Mouse (Mus musculus): ENCODE data around the gene Abi2. TPM values are rescaled to one million over a fixed set of nuclear protein-coding genes. Genes with fewer than 3 reads are reported as not detected.

Abi2 gene
- polyA plus RNA-seq, 1 experiment, result 4.5 TPM

GRCm38 (mm10) chr1:60409928-60410817 is 754 bp downstream of the Abi2 start:
- WGBS, result 2% methylated on average over 54 of the region's 54 CpGs
- DNase-seq, result peak; percentile 39

GRCm38 (mm10) chr1:60416724-60417123 is 7.3 kb downstream of the Abi2 start:
- Histone ChIP-seq H3K36me3 (ENCODE audit: control insufficient read depth, insufficient read depth, low read length) (no peaks in the 10 kb centered on the region), H3K4me3 (ENCODE audit: control insufficient read depth, insufficient read depth, low read length) (no peak overlapping the region), H3K27ac (ENCODE audit: control insufficient read depth, insufficient read depth, low read length) (no peak overlapping the region), H3K27me3 (ENCODE audit: control insufficient read depth, insufficient read depth, low read length) (no peaks in the 10 kb centered on the region), H3K4me1 (replicated peaks; ENCODE audit: control insufficient read depth, insufficient read depth, low read length) (no peaks in the 10 kb centered on the region)
- TF ChIP-seq POLR2A (IDR thresholded peaks at IDR 0.05; ENCODE audit: control insufficient read depth, extremely low read depth, insufficient read depth, low read length, poor library complexity) (no peak), CTCF (IDR thresholded peaks at IDR 0.05; ENCODE audit: borderline replicate concordance, control insufficient read depth, extremely low read depth, insufficient read depth, low read length, poor library complexity) (no peak)
- WGBS, result 8% methylated on average over 3 of the region's 3 CpGs
- peak; percentile 23 for DNase-seq

More at GRCm38 (mm10) chr1:60409928-60410817, 754 bp downstream of the Abi2 start:
- H3K36me3 ChIP-seq (ENCODE audit: control insufficient read depth, insufficient read depth, low read length), result no peaks in the 10 kb centered on the region
- H3K4me1 ChIP-seq (replicated peaks; ENCODE audit: control insufficient read depth, insufficient read depth, low read length), result no peaks in the 10 kb centered on the region; the same call in 1 of the 2 replicates
- no peak for TF ChIP-seq POLR2A (IDR thresholded peaks at IDR 0.05; ENCODE audit: control insufficient read depth, extremely low read depth, insufficient read depth, low read length, poor library complexity)
- TF ChIP-seq CTCF (IDR thresholded peaks at IDR 0.05; ENCODE audit: borderline replicate concordance, control insufficient read depth, extremely low read depth, insufficient read depth, low read length, poor library complexity), result no peak
- H3K4me3 ChIP-seq (ENCODE audit: control insufficient read depth, insufficient read depth, low read length), result peak overlapping the region; percentile 85
- H3K27me3 ChIP-seq (ENCODE audit: control insufficient read depth, insufficient read depth, low read length), result no peaks in the 10 kb centered on the region
- no peak overlapping the region for H3K27ac ChIP-seq (ENCODE audit: control insufficient read depth, insufficient read depth, low read length)

- no peak overlapping the region for H3K4me3 ChIP-seq (ENCODE audit: control insufficient read depth, insufficient read depth, low read length)
- no peaks in the 10 kb centered on the region for H3K36me3 ChIP-seq (ENCODE audit: control insufficient read depth, insufficient read depth, low read length)
- 53% methylated on average over 1 of the region's 1 CpGs for WGBS
- no peaks in the 10 kb centered on the region for H3K27me3 ChIP-seq (ENCODE audit: control insufficient read depth, insufficient read depth, low read length)
- DNase-seq, result no peak
- 0 out of 2 replicates have a peak, but pooled peaks cover 2% of the 10 kb centered on the region for H3K4me1 ChIP-seq (replicated peaks; ENCODE audit: control insufficient read depth, insufficient read depth, low read length)
- H3K27ac ChIP-seq (ENCODE audit: control insufficient read depth, insufficient read depth, low read length), result no peak overlapping the region
- no peak for TF ChIP-seq POLR2A (IDR thresholded peaks at IDR 0.05; ENCODE audit: control insufficient read depth, extremely low read depth, insufficient read depth, low read length, poor library complexity)
Measured at GRCm38 (mm10) chr1:60423882-60424281, 14.5 kb downstream of the Abi2 start.

GRCm38 (mm10) chr1:60428341-60428740 is 18.9 kb downstream of the Abi2 start:
- WGBS, result 97% methylated on average over 2 of the region's 2 CpGs
- no peak overlapping the region for H3K4me3 ChIP-seq (ENCODE audit: control insufficient read depth, insufficient read depth, low read length)
- no peak for DNase-seq
- no peak overlapping the region for H3K27ac ChIP-seq (ENCODE audit: control insufficient read depth, insufficient read depth, low read length)
- H3K36me3 ChIP-seq (ENCODE audit: control insufficient read depth, insufficient read depth, low read length), result no peaks in the 10 kb centered on the region
- no peaks in the 10 kb centered on the region for H3K27me3 ChIP-seq (ENCODE audit: control insufficient read depth, insufficient read depth, low read length)
- no peaks in the 10 kb centered on the region for H3K4me1 ChIP-seq (replicated peaks; ENCODE audit: control insufficient read depth, insufficient read depth, low read length)
- TF ChIP-seq CTCF (IDR thresholded peaks at IDR 0.05; ENCODE audit: borderline replicate concordance, control insufficient read depth, extremely low read depth, insufficient read depth, low read length, poor library complexity), result no peak
- TF ChIP-seq POLR2A (IDR thresholded peaks at IDR 0.05; ENCODE audit: control insufficient read depth, extremely low read depth, insufficient read depth, low read length, poor library complexity), result no peak

GRCm38 (mm10) chr1:60428932-60429331 is 19.5 kb downstream of the Abi2 start:
- Histone ChIP-seq H3K4me1 (replicated peaks; ENCODE audit: control insufficient read depth, insufficient read depth, low read length) (no peaks in the 10 kb centered on the region), H3K27me3 (ENCODE audit: control insufficient read depth, insufficient read depth, low read length) (no peaks in the 10 kb centered on the region), H3K4me3 (ENCODE audit: control insufficient read depth, insufficient read depth, low read length) (no peak overlapping the region), H3K27ac (ENCODE audit: control insufficient read depth, insufficient read depth, low read length) (no peak overlapping the region), H3K36me3 (ENCODE audit: control insufficient read depth, insufficient read depth, low read length) (no peaks in the 10 kb centered on the region)
- 68% methylated on average over 2 of the region's 2 CpGs for WGBS
- TF ChIP-seq CTCF (IDR thresholded peaks at IDR 0.05; ENCODE audit: borderline replicate concordance, control insufficient read depth, extremely low read depth, insufficient read depth, low read length, poor library complexity) (peak; percentile 62; the same call in 1 of the 2 replicates), POLR2A (IDR thresholded peaks at IDR 0.05; ENCODE audit: control insufficient read depth, extremely low read depth, insufficient read depth, low read length, poor library complexity) (no peak)
- DNase-seq, result peak; percentile 63

- Histone ChIP-seq H3K4me1 (replicated peaks; ENCODE audit: control insufficient read depth, insufficient read depth, low read length) (no peaks in the 10 kb centered on the region), H3K27ac (ENCODE audit: control insufficient read depth, insufficient read depth, low read length) (no peak overlapping the region), H3K36me3 (ENCODE audit: control insufficient read depth, insufficient read depth, low read length) (no peaks in the 10 kb centered on the region), H3K27me3 (ENCODE audit: control insufficient read depth, insufficient read depth, low read length) (no peaks in the 10 kb centered on the region), H3K4me3 (ENCODE audit: control insufficient read depth, insufficient read depth, low read length) (no peak overlapping the region)
- 96% methylated on average over 5 of the region's 5 CpGs for WGBS
- DNase-seq, result no peak
- TF ChIP-seq CTCF (IDR thresholded peaks at IDR 0.05; ENCODE audit: borderline replicate concordance, control insufficient read depth, extremely low read depth, insufficient read depth, low read length, poor library complexity) (no peak), POLR2A (IDR thresholded peaks at IDR 0.05; ENCODE audit: control insufficient read depth, extremely low read depth, insufficient read depth, low read length, poor library complexity) (no peak)
Measured at GRCm38 (mm10) chr1:60431531-60431930, 22.1 kb downstream of the Abi2 start.
